Mouse (Mus musculus) hindbrain, embryonic 16.5 days (tissue): ENCODE data around the gene Srgap2. TPM values are rescaled to one million over a fixed set of nuclear protein-coding genes. Genes with fewer than 3 reads are reported as not detected.
A peak's percentile ranks its signal among the peaks of the same experiment; 100 is the strongest.

ENCODE experiments used
- ATAC-seq: fragments of 200-750 bp; cut with Nextera tagmentation; 2 replicates; pipeline ENCODE4 v1.8.0; 2017; ENCODE audit warnings: moderate TSS enrichment, moderate library complexity
- H3K27ac ChIP-seq: fragments of 300-500 bp; sonication (generic); 2 replicates; pipeline ENCODE4 v1.5.1; 2014; ENCODE audit warnings: low read depth, mild to moderate bottlenecking, control low read depth, low read length, moderate library complexity
- H3K27me3 ChIP-seq: fragments of 300-500 bp; sonication (generic); replicated peaks from 2 replicates; pipeline ENCODE4 v1.6.1; 2014; ENCODE audit warnings: low read length; ENCODE audit not compliant: control insufficient read depth, insufficient read depth
- H3K36me3 ChIP-seq: fragments of 300-500 bp; sonication (generic); 2 replicates; pipeline ENCODE4 v1.6.1; 2014; ENCODE audit warnings: mild to moderate bottlenecking, low read length, moderate library complexity, mixed read lengths; ENCODE audit not compliant: control insufficient read depth, insufficient read depth
- H3K4me1 ChIP-seq: fragments of 300-500 bp; sonication (generic); 2 replicates; pipeline ENCODE4 v1.6.1; 2014; ENCODE audit warnings: low read depth, low read length; ENCODE audit not compliant: control insufficient read depth, insufficient read depth
- H3K4me2 ChIP-seq: fragments of 300-500 bp; sonication (generic); 2 replicates; pipeline ENCODE4 v1.6.1; 2014; ENCODE audit warnings: mild to moderate bottlenecking, low read length, control low read depth, moderate library complexity
- H3K4me3 ChIP-seq: fragments of 300-500 bp; sonication (generic); 2 replicates; pipeline ENCODE4 v1.5.1; 2014; ENCODE audit warnings: mild to moderate bottlenecking, low read length, control low read depth, moderate library complexity
- H3K9ac ChIP-seq: fragments of 300-500 bp; sonication (generic); 2 replicates; pipeline ENCODE4 v1.6.1; 2014; ENCODE audit warnings: low read depth, mild to moderate bottlenecking, control low read depth, low read length, moderate library complexity
- H3K9me3 ChIP-seq: fragments of 300-500 bp; sonication (generic); 2 replicates; pipeline ENCODE4 v1.6.1; 2014; ENCODE audit warnings: mild to moderate bottlenecking, low read length, moderate library complexity; ENCODE audit not compliant: control insufficient read depth
- WGBS: fragments of 180-500 bp; shearing (Covaris S2); extraction: QIAGEN DNeasy Blood & Tissue Kit; methylation state at CpG from one replicate; pipeline ENCODE4 v1.1.7; 2014; 5-methylcytosine and 5-hydroxymethylcytosine counted together
- polyA plus RNA-seq: library from polyadenylated mRNA; unstranded; fragments of >200 nt; fragmentation: Nextera tagmentation; extraction: Ambion mirVana; gene quantifications from 2 replicates; pipeline ENCODE4 v1.2.1, GENCODE M21; 2015

Srgap2 gene
- polyA plus RNA-seq, 1 experiment from 2014 or later: 24.6 TPM

GRCm38 (mm10) chr1:131551956-131552355 lies 24.8 kb upstream of the Srgap2 start:
- Histone ChIP-seq H3K27me3 (no peaks in the 10 kb centered on the region), H3K9ac (no peak overlapping the region)
- WGBS: 94% methylated on average over 2 of the region's 2 CpGs

GRCm38 (mm10) chr1:131548494-131549365 lies 21.6 kb upstream of the Srgap2 start:
- 38% methylated on average over 8 of the region's 8 CpGs for WGBS
- Histone ChIP-seq H3K4me3 (no peak overlapping the region), H3K9ac (peak overlapping the region; percentile 11; the same call in 1 of the 2 replicates), H3K4me2 (no peak overlapping the region), H3K27me3 (no peaks in the 10 kb centered on the region), H3K4me1 (no peaks in the 10 kb centered on the region; the same call in 1 of the 2 replicates), H3K36me3 (no peaks in the 10 kb centered on the region), H3K27ac (no peak overlapping the region), H3K9me3 (no peaks in the 10 kb centered on the region)
- peak; percentile 69 for ATAC-seq

More at GRCm38 (mm10) chr1:131551956-131552355, 24.8 kb upstream of the Srgap2 start:
- no peaks in the 10 kb centered on the region for H3K36me3 ChIP-seq
- H3K9me3 ChIP-seq: no peaks in the 10 kb centered on the region
- no peak overlapping the region for H3K4me2 ChIP-seq
- H3K4me3 ChIP-seq: no peak overlapping the region
- H3K27ac ChIP-seq: no peak overlapping the region
- no peak for ATAC-seq
- peaks cover 6% of the 10 kb centered on the region for H3K4me1 ChIP-seq

GRCm38 (mm10) chr1:131546798-131547690 lies 19.9 kb upstream of the Srgap2 start:
- Histone ChIP-seq H3K36me3 (no peaks in the 10 kb centered on the region), H3K4me1 (no peaks in the 10 kb centered on the region; the same call in 1 of the 2 replicates), H3K4me3 (no peak overlapping the region), H3K27me3 (no peaks in the 10 kb centered on the region), H3K27ac (no peak overlapping the region), H3K9ac (no peak overlapping the region), H3K4me2 (no peak overlapping the region), H3K9me3 (no peaks in the 10 kb centered on the region)
- no peak for ATAC-seq
- WGBS: 80% methylated on average over 13 of the region's 13 CpGs

- H3K4me1 ChIP-seq: no peaks in the 10 kb centered on the region; the same call in 1 of the 2 replicates
- no peaks in the 10 kb centered on the region for H3K27me3 ChIP-seq
- WGBS: 75% methylated on average over 7 of the region's 7 CpGs
- no peak for ATAC-seq
- H3K27ac ChIP-seq: no peak overlapping the region
- no peak overlapping the region for H3K9ac ChIP-seq
- H3K36me3 ChIP-seq: no peaks in the 10 kb centered on the region
- H3K4me2 ChIP-seq: no peak overlapping the region
- H3K4me3 ChIP-seq: no peak overlapping the region
- no peaks in the 10 kb centered on the region for H3K9me3 ChIP-seq
Observed at GRCm38 (mm10) chr1:131543886-131544565, 16.9 kb upstream of the Srgap2 start.

GRCm38 (mm10) chr1:131541903-131542302 lies 14.8 kb upstream of the Srgap2 start:
- H3K9ac ChIP-seq: no peak overlapping the region
- no peaks in the 10 kb centered on the region for H3K9me3 ChIP-seq
- no peak for ATAC-seq
- no peaks in the 10 kb centered on the region for H3K36me3 ChIP-seq
- no peak overlapping the region for H3K4me3 ChIP-seq
- H3K4me2 ChIP-seq: no peak overlapping the region
- WGBS: 89% methylated on average over 5 of the region's 5 CpGs
- H3K27ac ChIP-seq: no peak overlapping the region
- H3K27me3 ChIP-seq: no peaks in the 10 kb centered on the region
- no peaks in the 10 kb centered on the region for H3K4me1 ChIP-seq

GRCm38 (mm10) chr1:131541431-131541830 lies 14.3 kb upstream of the Srgap2 start:
- Histone ChIP-seq H3K9ac (no peak overlapping the region), H3K4me3 (no peak overlapping the region), H3K36me3 (no peaks in the 10 kb centered on the region), H3K4me2 (no peak overlapping the region), H3K27me3 (no peaks in the 10 kb centered on the region), H3K4me1 (no peaks in the 10 kb centered on the region), H3K9me3 (no peaks in the 10 kb centered on the region), H3K27ac (no peak overlapping the region)
- no peak for ATAC-seq
- 68% methylated on average over 3 of the region's 3 CpGs for WGBS

GRCm38 (mm10) chr1:131540795-131541194 lies 13.6 kb upstream of the Srgap2 start:
- Histone ChIP-seq H3K27me3 (no peaks in the 10 kb centered on the region), H3K4me1 (no peaks in the 10 kb centered on the region), H3K36me3 (no peaks in the 10 kb centered on the region), H3K4me3 (no peak overlapping the region), H3K9ac (no peak overlapping the region), H3K4me2 (no peak overlapping the region), H3K9me3 (no peaks in the 10 kb centered on the region), H3K27ac (no peak overlapping the region)
- 36% methylated on average over 5 of the region's 5 CpGs for WGBS
- no peak for ATAC-seq

GRCm38 (mm10) chr1:131539771-131540170 lies 12.6 kb upstream of the Srgap2 start:
- Histone ChIP-seq H3K36me3 (no peaks in the 10 kb centered on the region), H3K9ac (no peak overlapping the region), H3K27me3 (no peaks in the 10 kb centered on the region), H3K4me2 (no peak overlapping the region), H3K27ac (no peak overlapping the region), H3K4me3 (no peak overlapping the region), H3K4me1 (no peaks in the 10 kb centered on the region), H3K9me3 (no peaks in the 10 kb centered on the region)
- ATAC-seq: no peak
- 98% methylated on average over 4 of the region's 4 CpGs for WGBS
